Mouse (Mus musculus) bone marrow macrophage, adult 2 months (primary cell): ENCODE measurements around the gene Pigg. TPM values are rescaled to one million over a fixed set of nuclear protein-coding genes. Genes with fewer than 3 reads are reported as not detected.

Experiments used
- H3K27ac ChIP-seq: 2 replicates; pipeline ENCODE4 v1.5.1; 2012; ENCODE audit warnings: low read depth, low read length; ENCODE audit not compliant: insufficient read depth
- H3K4me1 ChIP-seq: 2 replicates; pipeline ENCODE4 v1.6.1; 2012; ENCODE audit warnings: low read length; ENCODE audit not compliant: control insufficient read depth, insufficient read depth
- H3K4me3 ChIP-seq: 2 replicates; pipeline ENCODE4 v1.5.1; 2012; ENCODE audit warnings: mild to moderate bottlenecking, low read length, moderate library complexity; ENCODE audit not compliant: insufficient read depth
- CTCF ChIP-seq: IDR thresholded peaks from 2 replicates; pipeline ENCODE4 v1.5.1; 2012; ENCODE audit warnings: low read depth, mild to moderate bottlenecking, low read length, moderate library complexity
- POLR2A ChIP-seq: IDR thresholded peaks from 2 replicates; pipeline ENCODE4 v1.6.1; 2012; ENCODE audit warnings: mild to moderate bottlenecking, low read depth, low read length, borderline replicate concordance
- polyA plus RNA-seq: library from polyadenylated mRNA; stranded (reverse); fragments of >200 nt; gene quantifications from 2 replicates; pipeline ENCODE4 v1.2.4, GENCODE M21; 2012; ENCODE audit not compliant: missing spikeins, insufficient read depth, insufficient read length

The Pigg gene
- polyA plus RNA-seq, 1 experiment: 5.1 TPM

DNA sequence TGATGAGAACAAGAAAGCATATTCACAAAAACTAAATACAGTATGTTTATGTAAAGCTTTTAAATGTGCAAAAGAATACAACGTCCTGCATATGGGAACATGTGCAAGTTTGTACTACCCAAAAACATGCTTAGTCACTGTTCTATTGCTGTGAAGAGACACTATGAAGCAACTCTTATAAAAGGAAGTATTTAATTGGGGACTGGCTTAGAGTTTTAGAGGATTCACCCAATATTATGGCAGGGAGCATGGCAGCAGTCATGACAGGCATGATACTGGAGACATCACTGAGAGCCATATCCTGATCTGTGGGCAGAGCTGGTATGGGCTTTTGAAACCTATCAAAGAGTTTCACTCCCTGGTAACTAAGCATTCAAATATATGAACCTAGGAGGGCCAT, 45.5 kb downstream of the Pigg start:
- Histone ChIP-seq H3K4me3 (no peak overlapping the region), H3K27ac (no peak overlapping the region), H3K4me1 (peaks cover 18% of the 10 kb centered on the region)
- TF ChIP-seq CTCF: no peak
- TF ChIP-seq POLR2A: no peak

GRCm38 (mm10) chr5:108359491-108359890, 47.1 kb downstream of the Pigg start:
- Histone ChIP-seq H3K27ac (no peak overlapping the region), H3K4me1 (peaks cover 15% of the 10 kb centered on the region), H3K4me3 (no peak overlapping the region)
- no peak for TF ChIP-seq CTCF
- TF ChIP-seq POLR2A: no peak

- Histone ChIP-seq H3K27ac (no peak overlapping the region), H3K4me3 (no peak overlapping the region), H3K4me1 (peaks cover 15% of the 10 kb centered on the region)
- TF ChIP-seq POLR2A (no peak), CTCF (no peak)
These were observed 47.8 kb downstream of the Pigg start for GRCm38 (mm10) chr5:108360211-108360610.

GRCm38 (mm10) chr5:108362330-108362729, 49.9 kb downstream of the Pigg start:
- Histone ChIP-seq H3K4me1 (peaks cover 13% of the 10 kb centered on the region), H3K4me3 (no peak overlapping the region), H3K27ac (no peak overlapping the region)
- TF ChIP-seq CTCF (no peak), POLR2A (no peak)

DNA sequence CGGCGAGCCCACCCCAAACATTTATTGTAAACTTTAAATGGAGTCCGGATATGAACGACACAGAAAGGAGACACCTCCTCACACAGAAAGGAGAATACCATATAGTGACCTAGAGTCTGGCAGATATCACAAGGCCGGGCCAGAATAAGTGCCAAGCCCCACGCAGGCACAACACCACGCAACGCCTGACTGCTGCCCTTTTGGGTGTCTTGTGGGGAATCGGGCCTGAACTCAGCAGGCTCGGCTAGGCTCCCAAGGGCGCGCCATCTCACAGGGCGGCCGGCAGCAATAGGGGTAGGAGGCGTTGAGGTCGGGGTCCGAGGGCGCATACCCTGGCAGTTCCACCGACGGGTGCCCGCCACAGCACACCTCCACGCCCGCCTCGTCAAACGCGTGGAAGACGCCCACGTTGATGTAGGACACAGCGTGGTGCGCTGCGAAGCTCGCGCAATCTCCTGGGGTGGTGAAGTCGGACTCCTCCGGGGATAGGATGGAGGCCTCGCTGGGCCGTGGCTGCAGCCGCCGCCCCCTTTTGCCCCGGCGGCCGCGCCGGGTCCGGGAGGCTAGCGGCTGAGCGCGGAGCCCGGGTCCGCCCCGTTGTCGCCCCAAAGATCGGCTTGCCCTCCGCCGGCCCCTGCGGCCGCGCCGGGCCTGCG, 54.0 kb downstream of the Pigg start:
- Histone ChIP-seq H3K27ac (no peak overlapping the region), H3K4me3 (peak overlapping the region; percentile 63), H3K4me1 (0 out of 2 replicates have a peak, but pooled peaks cover 2% of the 10 kb centered on the region)
- TF ChIP-seq CTCF (no peak), POLR2A (no peak)

- H3K4me3 ChIP-seq: peak overlapping the region; percentile 63
- TF ChIP-seq CTCF (no peak), POLR2A (no peak)
- H3K27ac ChIP-seq: no peak overlapping the region
- H3K4me1 ChIP-seq: 0 out of 2 replicates have a peak, but pooled peaks cover 2% of the 10 kb centered on the region
These were observed 54.8 kb downstream of the Pigg start for GRCm38 (mm10) chr5:108366984-108367841.

- peak within 1 kb of the TSS; percentile 63 for H3K4me3 ChIP-seq
- H3K27ac ChIP-seq: no peak within 1 kb of the TSS
- H3K4me1 ChIP-seq: 0 out of 2 replicates have a peak, but pooled peaks cover 2% of the 10 kb centered on the region
- TF ChIP-seq CTCF (no peak), POLR2A (no peak)
These were observed 55.5 kb downstream of the Pigg start, which contains the start of gene Gm42517 for GRCm38 (mm10) chr5:108367871-108368332. TSS of gene Gm42517 (minus strand) at chr5:108367922.

GRCm38 (mm10) chr5:108368446-108368845, 56.0 kb downstream of the Pigg start:
- H3K4me1 ChIP-seq: 0 out of 2 replicates have a peak, but pooled peaks cover 2% of the 10 kb centered on the region
- H3K27ac ChIP-seq: no peak overlapping the region
- TF ChIP-seq POLR2A (no peak), CTCF (no peak)

GRCm38 (mm10) chr5:108368851-108369621, 56.6 kb downstream of the Pigg start:
- Histone ChIP-seq H3K27ac (no peak overlapping the region), H3K4me3 (peak overlapping the region; percentile 63), H3K4me1 (peaks cover 6% of the 10 kb centered on the region)
- TF ChIP-seq POLR2A (no peak), CTCF (no peak)

More at GRCm38 (mm10) chr5:108368446-108368845, 56.0 kb downstream of the Pigg start:
- H3K4me3 ChIP-seq: peak overlapping the region; percentile 63
